Mouse (Mus musculus) G1E (cell line): ENCODE measurements around the gene Irf3. TPM values are rescaled to one million over a fixed set of nuclear protein-coding genes. Genes with fewer than 3 reads are reported as not detected.

Experiments
- ATAC-seq: 2 replicates; pipeline ENCODE4 v1.8.0; 2016; ENCODE audit warnings: mild to moderate bottlenecking; ENCODE audit not compliant: insufficient number of reproducible peaks, poor library complexity, low FRiP score, severe bottlenecking; ENCODE audit errors: extremely low read depth
- DNase-seq: peaks from one replicate; pipeline ENCODE4 v3.0.0; 2012; ENCODE audit warnings: low spot score
- H3K27me3 ChIP-seq: 2 replicates; pipeline ENCODE4 v1.6.1; 2012; ENCODE audit warnings: mild to moderate bottlenecking, low read length, inconsistent platforms; ENCODE audit not compliant: insufficient read depth
- H3K36me3 ChIP-seq: replicated peaks from 2 replicates; pipeline ENCODE3; 2012; ENCODE audit warnings: mild to moderate bottlenecking, inconsistent platforms
- H3K4me1 ChIP-seq: 2 replicates; pipeline ENCODE4 v1.6.1; 2012; ENCODE audit warnings: low read depth, low read length, inconsistent platforms, mixed read lengths; ENCODE audit not compliant: insufficient read depth
- H3K4me3 ChIP-seq: 2 replicates; pipeline ENCODE4 v1.5.1; 2012; ENCODE audit warnings: low read depth, mild to moderate bottlenecking, inconsistent platforms, low read length, moderate library complexity, mixed read lengths
- H3K9me3 ChIP-seq: replicated peaks from 2 replicates; pipeline ENCODE4 v1.6.1; 2012; ENCODE audit warnings: inconsistent platforms
- CTCF ChIP-seq: IDR thresholded peaks from 2 replicates; pipeline ENCODE4 v1.5.1; 2012; ENCODE audit warnings: low read depth, low read length, inconsistent platforms, mixed read lengths
- GATA1 ChIP-seq: IDR thresholded peaks from 2 replicates; pipeline ENCODE4 v1.6.1; 2012; ENCODE audit warnings: borderline replicate concordance, low read length, inconsistent platforms, mixed read lengths
- GATA2 ChIP-seq: IDR thresholded peaks from 2 replicates; pipeline ENCODE4 v1.6.1; 2012; ENCODE audit warnings: low read depth, low read length, inconsistent platforms, borderline replicate concordance
- POLR2AphosphoS5 ChIP-seq: IDR thresholded peaks from 2 replicates; pipeline ENCODE4 v1.6.1; 2012; ENCODE audit warnings: low read depth, low read length, inconsistent platforms; ENCODE audit not compliant: insufficient replicate concordance
- TAL1 ChIP-seq: conservative IDR thresholded peaks from 2 replicates; pipeline ENCODE4 v1.6.1; 2012; ENCODE audit warnings: low read depth, low read length, inconsistent platforms, mixed read lengths
- polyA plus RNA-seq: library from polyadenylated mRNA; stranded (reverse); fragments of >175 nt; gene quantifications from 2 replicates; pipeline ENCODE4 v1.2.3, GENCODE M21; 2012
- total RNA-seq, 2 experiments: library from RNA; stranded (forward) in 1 of 2; stranded (reverse) in 1 of 2; fragments of 200-1000 nt in 1 of 2; fragments of >200 nt in 1 of 2; fragmentation: Nextera tagmentation in 1 of 2; gene quantifications; 2 replicates each; pipeline ENCODE4 v1.2.3; 2014 to 2017

The Irf3 gene
- total and polyA plus RNA-seq, 3 experiments = 65.6 to 135 (median 107) TPM

- ATAC-seq = no peak
- TF ChIP-seq GATA1 (no peak), TAL1 (no peak), POLR2AphosphoS5 (no peak), GATA2 (no peak), CTCF (no peak)
- Histone ChIP-seq H3K4me1 (peaks cover 8% of the 10 kb centered on the region; the same call in 1 of the 2 replicates), H3K9me3 (no peaks in the 10 kb centered on the region), H3K36me3 (peaks cover 97% of the 10 kb centered on the region), H3K4me3 (no peak overlapping the region), H3K27me3 (no peaks in the 10 kb centered on the region)
- no peak for DNase-seq
These were observed 39.3 kb downstream of the Irf3 start for GRCm38 (mm10) chr7:45036702-45037101.

- Histone ChIP-seq H3K4me1 (peaks cover 9% of the 10 kb centered on the region; the same call in 1 of the 2 replicates), H3K36me3 (peaks cover 98% of the 10 kb centered on the region), H3K4me3 (no peak overlapping the region), H3K27me3 (no peaks in the 10 kb centered on the region), H3K9me3 (no peaks in the 10 kb centered on the region)
- ATAC-seq (peak; percentile 45), DNase-seq (no peak)
- no peak for TF ChIP-seq GATA1
- TF ChIP-seq CTCF = peak; percentile 97
- TF ChIP-seq POLR2AphosphoS5 = no peak
These were observed 40.4 kb downstream of the Irf3 start for GRCm38 (mm10) chr7:45037720-45038361.

- ATAC-seq = no peak
- H3K9me3 ChIP-seq = no peaks in the 10 kb centered on the region
- H3K36me3 ChIP-seq = peaks cover 99% of the 10 kb centered on the region
- no peak for DNase-seq
- H3K4me3 ChIP-seq = no peak overlapping the region
- peaks cover 14% of the 10 kb centered on the region; the same call in 1 of the 2 replicates for H3K4me1 ChIP-seq
- H3K27me3 ChIP-seq = no peaks in the 10 kb centered on the region
- TF ChIP-seq TAL1 = no peak
- TF ChIP-seq CTCF = no peak
- no peak for TF ChIP-seq GATA2
- TF ChIP-seq POLR2AphosphoS5 = no peak
- TF ChIP-seq GATA1 = no peak
These were observed 41.0 kb downstream of the Irf3 start for GRCm38 (mm10) chr7:45038411-45038810.

DNA sequence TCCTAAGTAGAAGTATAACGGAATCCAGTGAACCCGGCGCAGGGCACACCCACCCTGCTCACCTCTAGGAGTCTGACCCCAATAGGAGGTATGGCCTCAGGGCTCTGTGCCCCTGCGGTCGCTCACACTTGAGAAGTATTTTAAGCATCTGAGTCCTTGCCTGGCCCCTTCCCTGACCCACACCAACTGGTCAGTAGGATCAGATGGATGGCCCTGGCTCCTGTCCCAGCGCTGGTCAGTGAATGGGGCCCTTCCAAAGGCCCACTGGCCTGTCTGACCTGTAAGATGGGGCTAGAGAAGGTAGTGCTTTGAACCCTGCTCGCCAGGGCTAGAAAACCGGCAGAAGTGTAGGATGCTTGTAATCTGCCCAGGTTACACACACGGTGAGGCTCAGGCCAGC, 43.4 kb downstream of the Irf3 start:
- Histone ChIP-seq H3K9me3 (no peaks in the 10 kb centered on the region), H3K4me3 (no peak overlapping the region), H3K4me1 (peaks cover 15% of the 10 kb centered on the region), H3K36me3 (peaks cover 98% of the 10 kb centered on the region), H3K27me3 (no peaks in the 10 kb centered on the region)
- TF ChIP-seq TAL1 (no peak), GATA1 (no peak), GATA2 (no peak), POLR2AphosphoS5 (no peak), CTCF (no peak)
- ATAC-seq = no peak
- DNase-seq = no peak

DNA sequence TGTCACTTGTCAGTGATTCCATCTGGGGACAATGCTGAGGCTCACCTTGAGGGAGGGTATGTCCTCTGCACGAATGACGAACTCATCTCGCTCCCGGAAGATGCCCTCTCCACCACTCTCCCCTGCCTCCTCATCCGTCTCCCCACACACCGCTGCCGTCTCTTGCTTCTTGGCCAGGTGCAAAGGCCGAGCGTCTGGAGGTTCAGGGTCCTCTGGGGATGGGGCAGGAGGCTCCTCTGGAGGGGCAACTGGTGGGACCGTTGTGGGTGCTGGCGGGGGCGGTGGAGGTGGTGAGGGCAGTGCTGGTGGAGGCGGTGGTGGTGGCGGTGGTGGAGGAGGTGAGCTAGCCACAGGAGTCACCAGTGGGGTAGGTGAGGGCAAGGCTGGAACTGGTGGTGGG, 45.9 kb downstream of the Irf3 start:
- no peak overlapping the region for H3K4me3 ChIP-seq
- H3K36me3 ChIP-seq = peaks cover 98% of the 10 kb centered on the region
- no peaks in the 10 kb centered on the region for H3K9me3 ChIP-seq
- no peak for TF ChIP-seq TAL1
- no peak for TF ChIP-seq GATA2
- no peak for TF ChIP-seq GATA1
- TF ChIP-seq POLR2AphosphoS5 = no peak
- TF ChIP-seq CTCF = no peak
- peaks cover 29% of the 10 kb centered on the region for H3K4me1 ChIP-seq
- ATAC-seq = no peak
- DNase-seq = no peak
- H3K27me3 ChIP-seq = no peaks in the 10 kb centered on the region

DNA sequence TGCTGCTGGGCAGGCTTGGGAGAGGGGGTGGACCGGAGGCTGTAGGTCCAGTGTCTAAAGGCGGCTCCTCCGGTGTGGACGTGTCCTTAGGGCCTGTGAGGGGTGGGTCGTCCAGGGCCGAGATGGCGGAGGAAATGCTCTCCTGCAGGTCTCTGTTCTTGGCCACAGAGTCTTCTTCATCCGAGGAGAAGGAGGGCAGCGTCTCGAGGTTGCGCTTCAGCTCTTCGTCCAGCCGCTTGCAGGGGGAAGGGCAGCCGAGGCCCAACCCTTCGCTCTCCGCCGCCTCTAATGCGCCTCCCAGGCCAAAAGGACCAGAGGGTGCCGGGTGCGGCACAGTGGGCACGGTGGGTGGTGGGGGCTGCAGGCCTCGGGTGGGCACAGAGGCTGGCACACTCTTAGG, 48.3 kb downstream of the Irf3 start:
- TF ChIP-seq TAL1 (no peak), CTCF (no peak), GATA2 (no peak), POLR2AphosphoS5 (no peak), GATA1 (no peak)
- Histone ChIP-seq H3K27me3 (no peaks in the 10 kb centered on the region), H3K4me3 (no peak overlapping the region), H3K9me3 (no peaks in the 10 kb centered on the region), H3K36me3 (peaks cover 99% of the 10 kb centered on the region), H3K4me1 (peaks cover 37% of the 10 kb centered on the region)
- no peak for ATAC-seq
- DNase-seq = no peak
